Mouse (Mus musculus): ENCODE results near the gene Ewsr1. TPM values are rescaled to one million over a fixed set of nuclear protein-coding genes. Genes with fewer than 3 reads are reported as not detected.

Gene Ewsr1
- polyA plus RNA-seq, 1 experiment from 2014 or later = 884 TPM

DNA sequence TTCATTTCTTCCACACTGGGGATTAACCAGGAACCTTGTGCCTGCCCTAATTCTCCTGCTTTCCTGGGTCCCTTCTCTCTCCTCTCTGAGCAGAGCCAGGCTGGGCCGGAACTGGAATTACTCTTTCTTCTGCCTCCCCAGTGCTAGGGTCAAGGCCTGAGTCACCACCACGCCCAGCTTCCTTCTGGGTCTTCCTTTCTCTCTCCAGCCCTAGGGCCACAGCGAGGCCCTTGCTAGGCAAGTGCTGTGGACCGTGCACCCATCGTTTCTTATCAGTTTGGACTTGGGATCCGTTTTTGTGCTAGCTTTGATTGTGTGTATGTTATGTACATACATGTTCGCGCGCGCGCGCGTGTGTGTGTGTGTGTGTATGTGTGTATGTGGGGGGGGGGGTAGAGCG lies 44.9 kb downstream of the Ewsr1 start:
- peaks cover 19% of the 10 kb centered on the region for H3K27me3 ChIP-seq (ENCODE audit: insufficient read depth, low read length)
- no peak for ATAC-seq (ENCODE audit: low FRiP score, low TSS enrichment)

GRCm38 (mm10) chr11:5052200-5052854 lies 46.7 kb downstream of the Ewsr1 start:
- peaks cover 20% of the 10 kb centered on the region for H3K4me1 ChIP-seq (ENCODE audit: insufficient read depth, low read length)
- H3K27me3 ChIP-seq (ENCODE audit: insufficient read depth, low read length) = peaks cover 8% of the 10 kb centered on the region
- H3K27ac ChIP-seq (ENCODE audit: low read length) = no peak overlapping the region
- H3K9me3 ChIP-seq (ENCODE audit: low read length) = no peaks in the 10 kb centered on the region
- no peaks in the 10 kb centered on the region for H3K36me3 ChIP-seq (ENCODE audit: insufficient read depth, low read length)
- ATAC-seq (ENCODE audit: low FRiP score, low TSS enrichment) = no peak
- H3K4me2 ChIP-seq (replicated peaks; ENCODE audit: low read depth, low read length) = no peak overlapping the region
- 71% methylated on average over 10 of the region's 10 CpGs for WGBS
- no peak overlapping the region for H3K4me3 ChIP-seq (ENCODE audit: low read length)
- no peak overlapping the region for H3K9ac ChIP-seq (replicated peaks; ENCODE audit: low read length)

More for the DNA sequence above, 44.9 kb downstream of the Ewsr1 start:
- H3K4me2 ChIP-seq (replicated peaks; ENCODE audit: low read depth, low read length) = no peak overlapping the region
- 87% methylated on average over 14 of the region's 14 CpGs for WGBS
- H3K27ac ChIP-seq (ENCODE audit: low read length) = no peak overlapping the region
- H3K4me1 ChIP-seq (ENCODE audit: insufficient read depth, low read length) = peaks cover 35% of the 10 kb centered on the region
- no peak overlapping the region for H3K9ac ChIP-seq (replicated peaks; ENCODE audit: low read length)
- no peaks in the 10 kb centered on the region for H3K9me3 ChIP-seq (ENCODE audit: low read length)
- no peaks in the 10 kb centered on the region for H3K36me3 ChIP-seq (ENCODE audit: insufficient read depth, low read length)
- H3K4me3 ChIP-seq (ENCODE audit: low read length) = no peak overlapping the region

GRCm38 (mm10) chr11:5051629-5052028 lies 47.4 kb downstream of the Ewsr1 start:
- no peaks in the 10 kb centered on the region for H3K9me3 ChIP-seq (ENCODE audit: low read length)
- H3K27ac ChIP-seq (ENCODE audit: low read length) = no peak overlapping the region
- WGBS = 67% methylated on average over 10 of the region's 10 CpGs
- peaks cover 14% of the 10 kb centered on the region for H3K4me1 ChIP-seq (ENCODE audit: insufficient read depth, low read length)
- no peaks in the 10 kb centered on the region for H3K36me3 ChIP-seq (ENCODE audit: insufficient read depth, low read length)
- H3K9ac ChIP-seq (replicated peaks; ENCODE audit: low read length) = no peak overlapping the region
- H3K4me2 ChIP-seq (replicated peaks; ENCODE audit: low read depth, low read length) = no peak overlapping the region
- H3K4me3 ChIP-seq (ENCODE audit: low read length) = no peak overlapping the region
- peaks cover 1% of the 10 kb centered on the region; the same call in 1 of the 2 replicates for H3K27me3 ChIP-seq (ENCODE audit: insufficient read depth, low read length)
- no peak for ATAC-seq (ENCODE audit: low FRiP score, low TSS enrichment)

DNA sequence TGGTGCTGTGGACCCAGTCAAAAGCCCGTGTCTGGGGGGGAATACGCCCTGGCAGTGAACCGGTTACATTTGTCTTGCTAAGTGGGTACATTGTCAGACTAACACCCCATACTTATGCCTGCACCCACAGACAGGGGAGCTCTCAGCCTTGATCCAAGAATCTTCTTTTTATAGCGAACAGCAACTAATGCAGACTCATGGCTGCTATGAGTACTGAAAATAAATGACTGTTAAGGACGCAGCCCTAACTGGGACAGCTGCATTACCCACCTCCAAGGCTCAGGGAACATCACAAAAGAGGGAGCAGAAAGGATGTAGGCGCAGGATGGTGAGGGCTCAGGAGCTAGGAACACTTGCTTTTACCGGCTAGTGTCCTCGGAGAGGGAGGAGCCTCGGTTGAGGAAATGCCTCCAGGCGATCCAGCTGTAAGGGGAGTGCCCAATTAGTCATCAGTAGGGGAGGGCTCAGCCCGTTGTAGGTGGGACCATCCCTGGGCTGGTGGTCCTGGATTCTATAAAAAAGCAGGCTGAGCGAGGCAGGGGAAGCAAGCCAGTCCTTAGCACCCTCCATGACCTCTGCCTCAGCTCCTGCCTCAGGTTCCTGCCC lies 52.6 kb downstream of the Ewsr1 start:
- H3K9ac ChIP-seq (replicated peaks; ENCODE audit: low read length) = no peak overlapping the region
- H3K36me3 ChIP-seq (ENCODE audit: insufficient read depth, low read length) = peaks cover 4% of the 10 kb centered on the region; the same call in 1 of the 2 replicates
- 45% methylated on average over 12 of the region's 12 CpGs for WGBS
- peaks cover 3% of the 10 kb centered on the region; the same call in 1 of the 2 replicates for H3K4me1 ChIP-seq (ENCODE audit: insufficient read depth, low read length)
- H3K27me3 ChIP-seq (ENCODE audit: insufficient read depth, low read length) = no peaks in the 10 kb centered on the region
- no peak overlapping the region for H3K27ac ChIP-seq (ENCODE audit: low read length)
- H3K4me2 ChIP-seq (replicated peaks; ENCODE audit: low read depth, low read length) = no peak overlapping the region
- no peaks in the 10 kb centered on the region for H3K9me3 ChIP-seq (ENCODE audit: low read length)
- H3K4me3 ChIP-seq (ENCODE audit: low read length) = no peak overlapping the region
- no peak for ATAC-seq (ENCODE audit: low FRiP score, low TSS enrichment)

DNA sequence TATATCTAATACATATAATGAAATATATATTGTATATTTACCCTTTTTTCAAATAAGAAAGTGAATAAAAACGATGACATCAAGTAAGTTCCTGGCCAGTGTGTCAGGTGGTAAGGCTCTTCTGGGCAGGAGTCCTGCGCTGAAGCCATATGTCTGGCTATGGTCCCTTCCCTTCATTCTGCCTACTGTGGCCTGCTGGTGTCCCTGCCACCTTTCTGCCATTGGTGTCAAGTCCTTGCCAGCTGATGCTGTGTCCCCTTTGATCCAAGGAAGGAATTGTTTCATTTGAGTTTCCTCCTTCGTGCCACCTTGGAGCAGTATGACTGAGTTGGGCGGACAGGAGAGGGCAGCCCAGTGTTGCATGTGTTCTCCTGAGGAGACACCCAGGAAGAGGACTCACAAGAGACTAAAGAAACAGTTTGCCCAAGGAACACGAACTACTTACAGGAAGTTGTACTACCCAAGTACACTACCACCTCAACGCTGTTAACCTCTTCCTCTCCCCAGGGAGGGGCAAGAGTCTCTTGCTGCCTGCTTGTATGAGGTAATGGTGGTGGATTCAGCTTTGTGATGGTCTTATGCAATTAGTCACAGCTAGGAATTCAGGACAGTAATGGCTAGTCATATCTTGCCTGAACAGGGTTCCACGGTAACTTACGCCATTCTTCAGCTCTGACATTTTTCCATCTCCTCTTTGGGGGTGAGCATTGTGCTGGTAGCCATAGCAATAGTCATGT lies 56.3 kb downstream of the Ewsr1 start:
- 88% methylated on average over 8 of the region's 8 CpGs for WGBS
- Histone ChIP-seq H3K27me3 (ENCODE audit: insufficient read depth, low read length) (no peaks in the 10 kb centered on the region), H3K4me3 (ENCODE audit: low read length) (no peak overlapping the region), H3K4me1 (ENCODE audit: insufficient read depth, low read length) (0 out of 2 replicates have a peak, but pooled peaks cover 2% of the 10 kb centered on the region), H3K27ac (ENCODE audit: low read length) (no peak overlapping the region), H3K4me2 (replicated peaks; ENCODE audit: low read depth, low read length) (no peak overlapping the region), H3K36me3 (ENCODE audit: insufficient read depth, low read length) (peaks cover 15% of the 10 kb centered on the region), H3K9me3 (ENCODE audit: low read length) (no peaks in the 10 kb centered on the region), H3K9ac (replicated peaks; ENCODE audit: low read length) (no peak overlapping the region)
- ATAC-seq (ENCODE audit: low FRiP score, low TSS enrichment) = no peak

DNA sequence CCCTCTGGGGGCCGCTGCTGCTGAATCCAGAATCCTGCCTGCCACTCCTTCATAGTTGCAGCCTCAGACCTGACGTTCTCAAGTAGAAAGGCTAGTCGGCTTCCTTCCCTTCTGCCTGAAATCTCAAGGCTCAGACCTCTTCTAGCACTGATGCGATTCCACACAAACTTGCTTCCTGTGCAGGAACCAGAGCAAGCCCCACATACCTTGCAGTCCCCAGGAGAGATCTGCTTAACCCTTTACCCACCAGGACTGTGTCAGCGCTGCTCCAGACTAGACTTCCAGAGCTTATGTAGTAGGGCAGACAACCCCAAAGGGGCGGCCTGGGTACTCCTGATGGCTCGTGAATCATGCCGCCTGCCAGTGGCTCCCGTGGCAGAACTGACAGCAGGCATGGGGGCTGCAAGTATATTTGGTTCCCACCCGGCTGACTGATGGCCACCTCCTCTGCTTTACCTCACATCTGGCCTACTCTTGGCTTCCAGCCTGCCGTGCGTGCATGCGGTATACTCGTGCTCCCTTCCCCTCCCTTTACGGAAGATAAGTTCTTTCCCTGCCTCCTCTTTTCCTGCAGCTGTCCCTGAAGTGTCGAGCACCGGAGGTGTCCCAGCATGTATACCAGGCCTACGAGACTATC lies 57.8 kb downstream of the Ewsr1 start:
- 0 out of 2 replicates have a peak, but pooled peaks cover 2% of the 10 kb centered on the region for H3K4me1 ChIP-seq (ENCODE audit: insufficient read depth, low read length)
- H3K9ac ChIP-seq (replicated peaks; ENCODE audit: low read length) = no peak overlapping the region
- H3K36me3 ChIP-seq (ENCODE audit: insufficient read depth, low read length) = peaks cover 22% of the 10 kb centered on the region
- ATAC-seq (ENCODE audit: low FRiP score, low TSS enrichment) = no peak
- H3K4me3 ChIP-seq (ENCODE audit: low read length) = no peak overlapping the region
- 53% methylated on average over 18 of the region's 18 CpGs for WGBS
- H3K27ac ChIP-seq (ENCODE audit: low read length) = no peak overlapping the region
- no peak overlapping the region for H3K4me2 ChIP-seq (replicated peaks; ENCODE audit: low read depth, low read length)
- H3K27me3 ChIP-seq (ENCODE audit: insufficient read depth, low read length) = no peaks in the 10 kb centered on the region
- no peaks in the 10 kb centered on the region for H3K9me3 ChIP-seq (ENCODE audit: low read length)

- no peak overlapping the region for H3K27ac ChIP-seq (ENCODE audit: low read length)
- no peak overlapping the region for H3K9ac ChIP-seq (replicated peaks; ENCODE audit: low read length)
- ATAC-seq (ENCODE audit: low FRiP score, low TSS enrichment) = no peak
- H3K36me3 ChIP-seq (ENCODE audit: insufficient read depth, low read length) = peaks cover 22% of the 10 kb centered on the region
- H3K4me2 ChIP-seq (replicated peaks; ENCODE audit: low read depth, low read length) = no peak overlapping the region
- H3K4me3 ChIP-seq (ENCODE audit: low read length) = no peak overlapping the region
- H3K9me3 ChIP-seq (ENCODE audit: low read length) = no peaks in the 10 kb centered on the region
- 96% methylated on average over 5 of the region's 5 CpGs for WGBS
- H3K27me3 ChIP-seq (ENCODE audit: insufficient read depth, low read length) = no peaks in the 10 kb centered on the region
- 0 out of 2 replicates have a peak, but pooled peaks cover 2% of the 10 kb centered on the region for H3K4me1 ChIP-seq (ENCODE audit: insufficient read depth, low read length)
Measured at GRCm38 (mm10) chr11:5040585-5040984, 58.5 kb downstream of the Ewsr1 start.

DNA sequence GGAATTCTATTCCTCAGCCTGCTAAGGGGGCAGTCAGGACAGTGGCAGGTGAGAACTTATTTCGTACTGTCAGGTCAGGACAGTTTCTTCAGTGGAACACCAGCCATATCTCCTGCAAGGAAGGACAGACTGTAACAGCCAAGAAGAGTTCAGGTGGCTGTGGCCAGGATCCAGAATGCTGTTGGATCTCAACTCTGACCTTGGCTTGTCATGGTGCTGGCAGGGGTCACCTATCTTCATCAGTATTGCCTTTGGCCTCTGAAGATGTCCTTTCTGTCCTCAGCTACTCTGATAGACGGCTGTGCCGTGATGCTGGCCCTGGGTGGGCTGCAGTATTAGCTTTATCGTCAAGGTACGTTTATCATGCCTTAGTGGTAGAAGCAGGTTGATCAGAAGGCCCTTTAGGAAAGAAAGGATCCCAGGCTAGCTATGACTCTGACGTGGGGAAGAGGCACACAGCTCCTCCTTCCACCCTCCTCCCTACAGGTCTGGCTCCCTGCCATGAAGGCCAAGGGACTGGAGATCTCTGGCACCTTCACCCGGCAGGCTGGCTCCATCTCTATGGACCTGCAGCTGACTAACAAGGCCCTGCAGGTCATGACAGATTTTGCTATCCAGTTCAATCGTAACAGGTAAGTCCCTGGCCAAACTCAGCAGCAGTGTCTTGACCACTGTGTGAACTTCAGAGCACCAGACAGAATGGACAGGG lies 61.8 kb downstream of the Ewsr1 start:
- Histone ChIP-seq H3K27me3 (ENCODE audit: insufficient read depth, low read length) (no peaks in the 10 kb centered on the region), H3K4me3 (ENCODE audit: low read length) (no peak overlapping the region), H3K9me3 (ENCODE audit: low read length) (no peaks in the 10 kb centered on the region), H3K9ac (replicated peaks; ENCODE audit: low read length) (no peak overlapping the region), H3K4me1 (ENCODE audit: insufficient read depth, low read length) (no peaks in the 10 kb centered on the region), H3K27ac (ENCODE audit: low read length) (no peak overlapping the region), H3K4me2 (replicated peaks; ENCODE audit: low read depth, low read length) (no peak overlapping the region), H3K36me3 (ENCODE audit: insufficient read depth, low read length) (peaks cover 37% of the 10 kb centered on the region)
- no peak for ATAC-seq (ENCODE audit: low FRiP score, low TSS enrichment)
- WGBS = 84% methylated on average over 8 of the region's 8 CpGs

- 80% methylated on average over 4 of the region's 4 CpGs for WGBS
- Histone ChIP-seq H3K9me3 (ENCODE audit: low read length) (no peaks in the 10 kb centered on the region), H3K9ac (replicated peaks; ENCODE audit: low read length) (no peak overlapping the region), H3K4me1 (ENCODE audit: insufficient read depth, low read length) (no peaks in the 10 kb centered on the region), H3K36me3 (ENCODE audit: insufficient read depth, low read length) (peaks cover 52% of the 10 kb centered on the region), H3K4me2 (replicated peaks; ENCODE audit: low read depth, low read length) (no peak overlapping the region), H3K27ac (ENCODE audit: low read length) (no peak overlapping the region), H3K27me3 (ENCODE audit: insufficient read depth, low read length) (no peaks in the 10 kb centered on the region), H3K4me3 (ENCODE audit: low read length) (no peak overlapping the region)
- ATAC-seq (ENCODE audit: low FRiP score, low TSS enrichment) = no peak
Measured at GRCm38 (mm10) chr11:5035421-5035820, 63.6 kb downstream of the Ewsr1 start.
